Mouse (Mus musculus) heart, adult 9 months (tissue): ENCODE results near the gene Mapkapk3.

Experiments used
- DNase-seq, 2 experiments: peaks; one replicate each; pipeline ENCODE4 v3.0.0; 2022; ENCODE audit warnings: low spot score in 2 of 2

Mapkapk3 gene

DNA sequence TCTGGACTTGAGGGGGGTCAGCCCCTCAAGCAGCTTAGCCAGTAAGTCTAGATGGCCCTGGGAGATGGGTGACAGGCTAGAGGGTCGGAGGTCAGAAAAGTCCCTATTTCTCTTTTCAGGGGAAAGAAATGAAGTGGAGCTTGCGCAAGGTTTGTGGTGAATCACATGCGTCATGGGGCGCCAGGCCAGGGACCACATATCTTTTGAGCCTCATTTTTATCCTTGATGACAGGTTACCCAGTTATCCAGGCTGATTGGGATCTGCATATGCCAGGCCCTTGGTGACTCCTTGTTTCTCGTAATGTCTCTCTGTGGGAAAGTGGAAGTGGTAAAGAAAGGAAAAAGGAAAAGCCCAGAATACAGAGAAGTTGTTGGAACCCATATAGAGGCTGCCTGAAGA is 25.8 kb downstream of the Mapkapk3 start:
- DNase-seq: no peak

DNA sequence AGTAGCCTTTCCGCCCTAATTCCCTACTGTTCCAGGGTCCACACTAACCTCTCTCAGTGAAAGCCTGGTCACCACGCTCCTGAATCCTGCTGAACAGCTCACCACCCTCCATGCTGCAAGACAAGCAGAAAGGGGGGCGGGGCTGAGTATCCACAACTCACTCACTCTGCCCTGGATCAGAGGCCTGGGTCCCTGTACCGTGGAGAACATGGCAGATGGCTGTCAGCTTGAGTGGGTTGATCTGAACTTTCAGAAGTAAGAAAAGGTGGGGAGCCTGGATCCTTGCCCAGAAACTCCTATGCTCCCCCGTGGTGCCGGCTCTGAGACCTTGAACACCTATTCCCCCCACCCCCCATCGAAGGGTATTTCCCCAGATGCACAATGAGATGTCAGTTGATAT is 27.3 kb downstream of the Mapkapk3 start:
- no peak for DNase-seq

DNA sequence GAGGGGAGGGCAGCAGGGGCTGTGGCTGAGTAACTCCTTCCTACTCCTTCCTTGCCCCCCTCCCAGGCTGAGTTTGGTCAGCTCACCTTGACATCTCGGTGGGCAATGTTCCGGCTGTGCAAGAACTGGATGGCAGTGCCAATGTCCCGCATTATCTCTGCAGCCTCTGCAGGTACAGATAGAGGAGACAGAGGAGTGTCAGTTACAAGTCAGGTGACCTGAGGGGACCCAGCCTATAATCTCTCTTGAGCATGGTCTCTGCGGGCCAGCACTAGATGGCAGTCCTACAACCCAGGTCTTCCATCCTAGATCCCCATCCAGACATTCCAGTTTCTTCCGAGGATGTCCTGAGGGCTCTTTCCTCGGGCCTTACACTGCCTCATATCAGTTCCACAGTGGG is 27.9 kb downstream of the Mapkapk3 start:
- no peak for DNase-seq

DNA sequence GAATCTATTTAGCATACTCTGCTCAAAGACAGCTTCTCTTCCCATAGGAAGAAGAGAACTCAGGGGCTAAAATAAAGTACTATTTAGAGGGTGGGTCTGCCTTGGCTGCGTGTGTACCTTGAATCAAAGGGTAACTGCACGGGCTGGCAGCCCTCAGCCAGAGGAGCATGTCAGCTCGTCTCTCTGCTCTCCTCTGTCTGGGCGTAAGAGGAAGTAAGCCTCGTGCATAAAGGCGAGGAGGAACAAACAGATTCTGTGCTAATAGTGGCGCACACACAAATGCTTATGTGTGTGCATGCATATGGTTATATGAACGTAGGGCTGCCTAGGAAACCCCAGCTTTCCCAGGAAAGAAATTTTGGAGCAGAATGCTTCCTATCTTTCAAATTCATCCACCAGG is 28.8 kb downstream of the Mapkapk3 start:
- no peak for DNase-seq

DNA sequence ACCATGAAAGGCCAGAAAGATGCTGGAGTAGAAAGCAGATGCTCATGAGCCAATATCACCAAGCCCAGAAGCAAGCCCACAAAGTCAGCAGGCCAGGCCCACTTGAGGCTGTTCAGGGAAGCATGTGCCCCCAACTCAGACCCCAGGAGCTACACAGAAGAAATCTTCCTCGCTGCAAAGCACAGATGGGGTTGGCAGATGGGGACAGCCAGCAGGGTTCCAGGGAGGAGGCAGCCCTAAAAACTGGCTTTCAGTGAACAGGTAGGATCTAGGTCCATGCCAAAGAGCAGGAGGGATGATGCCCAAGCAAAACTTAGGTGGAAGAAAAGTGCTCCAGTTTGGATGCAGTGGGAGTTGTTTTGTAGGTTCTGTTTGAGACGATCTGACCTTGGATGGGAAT is 29.2 kb downstream of the Mapkapk3 start:
- DNase-seq: no peak

DNA sequence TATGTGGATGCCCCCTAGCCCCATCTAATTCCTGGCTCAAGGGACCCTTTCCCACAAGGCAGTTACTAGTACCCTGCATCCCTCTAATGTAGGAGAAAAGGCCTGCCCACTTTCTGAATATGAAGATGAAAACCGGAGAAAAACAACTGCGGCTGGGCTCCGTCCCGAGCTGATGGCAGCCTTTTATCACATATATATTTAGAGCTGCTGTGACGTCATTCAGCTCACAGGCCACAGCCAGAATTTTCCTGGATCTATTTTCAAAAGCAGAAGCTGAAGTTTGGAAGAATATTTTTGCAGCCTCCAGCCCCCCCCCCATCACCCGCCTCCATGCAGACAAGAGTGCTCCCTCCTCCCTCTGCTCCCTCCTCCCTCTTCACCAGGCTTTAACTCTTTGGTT is 30.1 kb downstream of the Mapkapk3 start:
- peak in 1 of 2 experiments; percentile 33 for DNase-seq

DNA sequence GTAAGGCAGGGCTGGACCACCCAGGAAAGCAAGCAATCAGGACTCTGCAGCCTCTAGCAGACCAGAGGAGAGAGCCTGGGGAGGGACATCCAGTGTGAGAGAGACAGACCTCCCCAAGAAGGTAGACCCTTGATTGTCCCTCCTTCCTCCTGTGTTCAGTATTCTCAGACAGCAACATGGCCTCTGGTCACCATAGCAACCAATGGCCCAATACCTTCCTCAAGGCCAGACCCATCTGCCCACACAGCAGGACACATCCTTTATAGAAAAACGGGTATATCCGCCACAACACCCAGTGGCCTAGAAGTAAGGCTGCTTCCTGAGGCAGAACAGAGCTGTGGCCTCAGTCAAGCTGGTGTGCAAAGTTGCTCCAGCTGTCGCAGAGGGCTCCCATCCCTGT is 34.1 kb downstream of the Mapkapk3 start:
- no peak for DNase-seq

DNA sequence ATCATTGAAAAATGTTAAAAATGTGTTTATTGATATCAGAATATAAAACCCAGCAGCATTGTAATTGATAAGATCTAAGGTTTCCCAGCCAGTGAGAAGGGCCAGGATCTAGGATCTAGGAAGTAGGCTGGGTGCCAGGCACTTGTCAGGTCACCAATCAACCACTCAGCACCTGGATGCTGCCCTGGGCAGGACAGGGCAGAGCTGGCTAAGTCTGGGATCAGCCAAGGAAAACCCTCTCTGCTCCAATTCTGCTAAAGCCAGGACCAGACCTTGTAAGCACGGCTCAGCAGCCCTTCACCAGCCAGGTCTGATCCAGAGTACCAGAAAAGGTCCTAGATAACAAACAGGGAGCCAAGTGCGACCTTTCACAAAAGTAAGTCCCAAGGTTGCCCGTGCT is 34.8 kb downstream of the Mapkapk3 start:
- DNase-seq: no peak

DNA sequence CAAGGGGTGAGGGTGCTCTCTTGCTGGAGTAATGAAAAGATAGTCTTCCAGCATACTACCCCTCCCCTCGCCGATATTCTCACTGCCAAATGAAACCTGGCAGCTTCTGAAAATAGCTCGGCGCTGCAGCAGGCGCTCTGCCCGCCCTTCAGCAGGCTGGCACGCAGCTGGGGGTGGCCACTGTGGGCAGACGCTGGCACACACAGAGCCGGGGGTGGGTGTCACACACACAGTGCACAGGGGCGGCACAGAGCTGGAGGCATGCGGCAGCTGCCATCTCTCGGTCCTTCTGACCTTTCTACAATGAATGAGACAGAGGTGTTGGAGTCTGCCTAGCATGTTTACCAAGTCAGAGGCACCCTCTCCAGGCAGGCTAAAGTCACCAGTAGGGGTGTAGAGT is 35.2 kb downstream of the Mapkapk3 start:
- DNase-seq: peak; percentile 74 to 76

DNA sequence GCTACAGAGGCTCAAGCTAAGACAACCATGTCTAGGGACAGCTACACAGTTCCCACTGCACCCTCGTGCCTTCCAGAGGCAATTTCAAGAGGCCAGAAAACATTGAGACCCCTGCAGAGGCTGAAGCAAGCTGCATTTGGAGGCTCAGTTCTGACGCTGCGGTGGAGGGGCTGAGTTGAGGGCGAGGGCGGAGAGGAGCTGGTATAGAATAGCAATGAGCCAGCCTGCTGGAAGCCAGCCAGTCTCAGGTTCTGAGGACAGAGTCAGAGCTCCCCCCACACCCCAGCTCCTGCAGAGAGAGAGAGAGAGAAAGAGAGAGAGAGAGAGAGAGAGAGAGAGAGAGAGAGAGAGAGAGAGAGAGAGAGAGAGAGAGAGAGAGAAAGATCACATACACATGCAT is 37.5 kb downstream of the Mapkapk3 start:
- DNase-seq: no peak

DNA sequence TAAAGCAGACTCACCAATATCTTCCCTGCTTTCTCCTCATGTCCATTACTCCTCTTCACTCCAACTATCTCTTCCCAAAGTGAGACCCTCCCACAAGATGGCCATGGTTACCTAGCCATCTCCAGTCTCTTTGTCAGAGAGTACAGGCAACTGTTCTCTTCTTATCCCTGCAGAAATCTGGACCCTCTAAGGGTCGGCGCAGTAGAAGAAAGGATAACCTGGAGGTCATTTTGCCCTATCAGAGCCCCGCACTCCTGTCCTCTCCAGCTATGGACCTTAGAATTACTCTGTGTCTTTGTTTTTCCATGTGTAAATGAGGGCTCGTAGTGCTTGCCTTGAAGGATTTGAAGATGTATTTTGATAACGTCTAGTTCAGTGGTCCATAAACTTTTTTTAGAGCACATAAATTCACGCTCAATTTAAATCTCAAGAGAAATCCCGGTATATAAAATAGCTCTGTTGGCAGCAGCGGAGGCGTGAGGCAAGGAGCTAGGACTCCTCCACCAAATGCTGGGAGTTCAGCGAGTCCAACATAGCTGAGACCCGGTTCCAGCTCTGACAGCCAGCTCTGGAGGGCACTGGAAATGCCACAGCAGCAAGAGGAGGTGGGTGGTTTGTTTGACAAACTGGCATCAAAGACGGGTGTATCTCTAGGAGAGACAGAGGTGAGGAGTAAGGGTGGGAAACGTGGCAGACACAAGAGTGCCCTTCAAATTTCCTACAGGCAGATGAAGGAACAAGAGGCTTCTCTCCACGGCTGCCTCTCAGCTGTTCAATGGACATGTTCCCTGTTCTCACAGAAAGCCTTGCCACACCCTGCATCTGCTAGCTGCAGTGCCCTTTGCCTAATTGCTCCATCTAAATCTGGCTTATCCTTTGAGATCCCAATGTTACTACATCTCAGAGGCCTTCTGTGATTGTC is 39.0 kb downstream of the Mapkapk3 start:
- no peak for DNase-seq

DNA sequence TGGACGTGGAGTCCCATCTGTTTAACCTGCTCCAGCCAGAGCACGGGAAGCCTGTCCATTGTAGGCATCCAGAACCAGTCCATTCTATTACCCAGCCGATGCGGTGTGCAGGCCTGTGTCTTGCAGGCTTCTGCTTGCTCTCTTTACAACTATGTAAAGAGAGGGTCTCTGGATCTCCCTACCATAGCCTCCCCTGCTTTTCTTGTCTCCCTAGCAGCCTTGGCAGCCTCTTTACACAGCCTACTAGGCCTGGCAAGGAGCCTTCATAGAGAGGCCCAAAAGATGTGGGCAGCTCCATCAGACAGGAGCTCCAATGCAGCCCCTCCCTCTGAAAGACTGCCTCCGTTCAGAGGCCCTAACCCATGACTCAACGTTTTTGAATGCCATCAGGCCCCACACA is 40.5 kb downstream of the Mapkapk3 start:
- DNase-seq: no peak

DNA sequence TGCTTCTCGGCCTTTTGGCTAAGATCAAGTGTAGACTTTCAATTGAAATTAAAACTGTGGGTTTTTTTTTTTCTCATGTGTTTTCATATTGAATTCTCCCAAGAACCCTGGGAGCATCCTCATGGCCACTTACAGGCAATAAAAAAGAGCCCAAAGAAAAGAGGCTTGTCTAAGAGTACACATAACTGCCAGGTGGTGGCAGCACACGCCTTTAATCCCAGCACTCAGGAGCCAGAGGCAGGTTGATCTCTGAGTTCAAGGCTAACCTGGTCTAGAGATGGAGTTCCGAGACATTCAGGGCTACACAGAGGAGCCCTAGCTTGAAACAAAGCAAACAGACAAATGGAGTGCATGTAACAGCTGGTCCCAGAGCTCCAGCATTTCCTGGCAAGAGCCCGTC is 43.5 kb downstream of the Mapkapk3 start:
- DNase-seq: no peak

DNA sequence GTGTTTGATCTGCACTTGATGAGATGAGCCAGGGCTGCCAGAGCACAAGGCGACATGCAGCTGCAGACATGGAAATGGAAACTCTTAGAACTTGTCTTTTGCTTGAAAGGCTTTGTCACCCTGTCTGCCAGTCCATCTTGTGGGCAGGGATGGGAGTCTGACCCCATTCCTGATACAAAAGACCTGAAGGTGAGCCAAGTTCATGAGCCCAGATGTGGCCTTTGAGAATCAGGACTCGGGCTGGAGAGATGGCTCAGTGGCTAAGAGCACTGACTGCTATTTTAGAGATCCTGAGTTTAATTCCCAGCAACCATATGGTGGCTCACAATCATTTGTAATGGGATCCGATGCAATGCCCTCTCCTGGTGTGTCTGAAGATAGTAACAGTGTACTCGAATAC is 44.4 kb downstream of the Mapkapk3 start:
- DNase-seq: no peak

DNA sequence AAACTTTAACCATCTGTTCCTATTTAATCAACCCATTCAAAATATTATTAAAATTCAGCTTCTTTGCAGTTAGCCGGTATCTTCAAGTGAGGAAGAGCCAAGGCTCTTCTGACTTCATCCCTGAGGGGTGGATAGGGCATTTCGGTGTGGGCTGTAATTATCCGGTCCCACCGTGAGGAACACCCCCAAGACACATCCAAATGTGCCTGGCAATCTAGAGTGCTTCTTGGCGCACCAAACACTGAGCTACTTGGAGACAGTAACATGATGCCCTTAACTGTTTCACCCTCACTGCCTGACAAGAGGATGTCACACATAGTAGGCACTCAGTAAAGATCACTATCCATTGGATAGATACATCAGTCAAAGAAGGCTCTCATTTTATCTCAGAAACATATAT is 53.5 kb downstream of the Mapkapk3 start:
- DNase-seq: no peak

DNA sequence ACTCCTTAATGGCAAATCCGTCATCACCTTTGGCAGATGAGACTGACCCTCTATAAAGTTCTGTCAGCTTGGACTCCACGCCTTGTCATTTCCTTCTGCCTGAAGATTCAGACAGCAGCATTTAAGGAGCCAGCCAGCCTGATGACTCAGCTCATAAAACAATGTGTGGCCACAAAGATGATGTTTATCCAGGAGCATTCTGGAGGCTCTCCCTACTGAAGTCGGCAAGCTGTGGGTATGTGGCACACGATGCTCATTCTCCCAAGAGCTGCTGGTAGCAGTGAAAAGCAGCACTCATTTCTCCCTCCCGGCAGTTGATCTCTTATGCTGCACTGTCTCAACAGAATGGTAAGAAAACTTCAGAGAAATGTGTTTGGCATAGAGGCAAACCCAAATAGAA is 54.4 kb downstream of the Mapkapk3 start:
- DNase-seq: no peak

DNA sequence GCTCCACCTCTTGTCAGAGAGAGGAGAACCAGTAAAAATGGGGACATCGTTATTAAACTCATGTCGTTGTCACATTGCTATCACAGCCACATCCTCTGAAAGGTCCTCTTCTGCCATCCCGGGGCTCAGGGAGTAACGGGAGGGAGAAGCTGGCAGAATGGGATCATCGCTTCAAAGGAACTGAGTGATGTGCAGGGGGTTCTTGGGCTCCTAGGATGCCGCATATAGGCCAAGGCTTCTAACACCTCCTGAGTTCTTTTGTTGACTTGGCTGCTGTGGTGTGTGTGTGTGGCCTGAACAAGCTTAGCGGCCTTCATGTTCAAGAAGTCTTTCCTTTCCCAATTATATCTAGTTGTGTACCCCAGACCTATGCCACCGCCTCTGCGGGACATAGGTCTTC is 57.5 kb downstream of the Mapkapk3 start:
- DNase-seq: no peak

DNA sequence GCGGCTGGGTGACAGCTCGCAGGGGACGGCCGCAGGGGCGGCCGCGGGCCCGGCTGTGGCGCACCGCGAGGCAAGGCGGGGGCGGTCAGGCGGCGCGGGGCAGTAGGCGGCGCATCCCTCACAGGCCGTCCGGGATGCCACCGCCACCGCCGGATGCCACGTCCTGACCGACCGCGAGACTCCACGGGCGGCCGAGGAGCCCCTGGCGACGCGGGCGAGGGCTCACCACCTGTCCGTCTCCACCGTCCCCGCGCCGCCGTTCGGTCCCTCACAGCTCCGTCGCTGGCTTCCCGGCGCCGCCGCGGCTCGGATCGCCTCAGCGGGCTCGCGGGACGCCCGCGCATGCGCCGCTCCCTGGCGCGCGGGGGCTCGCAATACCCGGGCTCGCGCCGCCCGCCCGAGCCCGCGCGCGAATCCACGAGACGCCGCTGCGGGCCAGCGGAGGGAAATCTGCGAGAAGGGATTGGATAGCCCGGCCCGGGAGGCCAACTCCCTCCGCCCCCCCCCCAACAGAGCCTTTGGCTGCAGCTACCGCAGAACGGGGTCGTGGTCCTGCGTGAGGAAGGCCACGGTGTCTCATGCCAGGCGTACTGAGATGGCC is 58.0 kb downstream of the Mapkapk3 start, which contains the start of gene Dock3:
Gene Dock3 (minus strand): TSS at position 371 of the 601 bp plus-strand sequence.
- DNase-seq: peak; percentile 29 to 44

DNA sequence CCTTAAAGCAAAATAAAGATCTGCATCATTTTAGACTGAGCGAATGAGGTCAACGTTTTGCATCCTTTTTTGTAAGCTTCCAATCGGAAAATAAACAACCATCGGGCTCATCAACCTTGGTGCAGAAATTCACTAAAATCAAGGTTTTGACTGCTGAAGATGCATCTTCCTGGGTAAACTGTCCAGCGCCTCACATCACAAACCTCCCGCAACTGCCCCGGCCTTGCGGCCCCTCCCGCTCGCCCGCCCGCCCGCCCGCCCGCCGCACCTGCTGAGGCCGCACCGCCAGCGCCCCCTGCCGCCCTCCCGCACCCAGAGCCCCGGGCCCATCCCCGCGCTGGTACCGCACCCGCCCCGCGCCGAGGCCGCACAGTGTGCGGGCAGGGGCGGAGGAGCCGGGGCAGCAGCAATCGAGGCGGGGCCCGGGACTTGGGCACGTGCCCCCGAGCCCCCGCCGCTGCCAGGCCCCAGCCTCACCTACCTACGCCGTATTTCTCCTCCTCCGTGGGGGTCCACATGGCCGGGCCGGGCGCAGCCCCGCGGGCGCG is 58.6 kb downstream of the Mapkapk3 start:
- DNase-seq: no peak

DNA sequence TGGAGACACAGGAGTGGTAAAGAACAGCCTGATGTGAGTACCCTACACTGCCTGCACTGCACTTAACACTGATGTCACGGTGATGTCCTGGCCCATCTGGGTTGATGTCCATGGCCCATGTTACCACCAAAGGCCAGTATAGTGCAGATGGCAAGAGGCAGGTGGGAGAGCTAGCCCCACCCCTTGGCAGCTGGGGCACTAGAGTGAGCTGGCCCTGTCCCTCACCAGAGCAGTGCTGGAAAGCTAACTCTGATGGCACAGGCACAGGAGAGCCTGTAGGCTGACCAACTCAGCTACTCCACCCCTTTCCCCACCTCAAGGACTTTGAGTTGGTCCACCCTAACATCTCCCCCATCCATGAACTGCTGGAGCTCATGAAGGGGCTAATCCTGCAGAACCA is 65.1 kb downstream of the Mapkapk3 start:
- DNase-seq: no peak
